Comparison of ENCODE assay signal across 16 mouse cellular contexts in the genomic region with DNA sequence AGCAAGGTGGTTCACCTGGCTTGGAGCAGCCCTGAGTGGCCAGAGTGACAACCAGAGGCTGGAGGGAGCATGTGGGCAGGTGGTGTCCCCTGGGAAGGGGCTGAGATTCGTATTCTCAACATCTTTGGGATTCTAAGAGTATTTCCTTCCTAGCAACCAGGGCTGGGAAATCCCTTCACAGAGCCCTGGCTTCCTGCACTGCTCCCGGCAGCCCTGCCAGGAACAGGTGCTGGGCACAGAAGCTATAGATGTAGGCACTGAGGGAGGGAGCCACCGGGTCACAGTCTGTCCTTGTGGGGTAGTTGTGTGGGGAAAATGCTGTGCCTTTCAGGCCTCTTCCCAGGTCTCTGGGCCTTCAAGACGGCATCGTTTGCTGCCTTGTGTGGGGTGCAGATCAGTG. TPM values are rescaled to one million over a fixed set of nuclear protein-coding genes. Genes with fewer than 3 reads are reported as not detected.
A peak's percentile ranks its signal among the peaks of the same experiment; 100 is the strongest.
DNase-seq lines count a peak whose midpoint lies in the region; ATAC-seq and TF ChIP-seq lines count a peak whose summit lies in the region.
"Had no signal": no experiment of that assay in that cellular context is flagged by ENCODE, and none has a peak within 500 bp of the region (broad histone marks: within the 10 kb centered on the region; RNA-seq: fewer than 3 reads in every experiment).

No protein-coding gene starts in this region.

- no peak for ATAC-seq in forebrain, postnatal 0 days
- ATAC-seq in forebrain, embryonic 15.5 days (replicated peaks), result no peak
- no peak for ATAC-seq in midbrain, embryonic 14.5 days (ENCODE audit: low FRiP score, low TSS enrichment)
- ATAC-seq in midbrain, embryonic 13.5 days, result no peak
- ATAC-seq in midbrain, postnatal 0 days (ENCODE audit: low FRiP score), result no peak
- ATAC-seq: inflammation-experienced regulatory T-cells, adult 6 months had no signal

- no peak for TF ChIP-seq CTCF in forebrain, postnatal 0 days (IDR thresholded peaks at IDR 0.05; ENCODE audit: low read depth)
- TF ChIP-seq CTCF in midbrain, postnatal 0 days (IDR thresholded peaks at IDR 0.05), result no peak

- H3K27ac ChIP-seq in forebrain, postnatal 0 days (ENCODE audit: low read depth, low read length), result no peak overlapping the region; the same call in 1 of the 2 replicates
- no peak overlapping the region for H3K27ac ChIP-seq in forebrain, embryonic 15.5 days (replicated peaks)
- H3K27ac ChIP-seq in midbrain, embryonic 14.5 days (replicated peaks; ENCODE audit: low read depth, low read length), result 0 out of 2 replicates have a peak overlapping the region, but pooled peaks have one; percentile 13
- no peak overlapping the region for H3K27ac ChIP-seq in midbrain, embryonic 13.5 days
- no peak overlapping the region for H3K27ac ChIP-seq in midbrain, postnatal 0 days (ENCODE audit: low read depth, low read length)
- H3K27ac ChIP-seq: kidney, postnatal 0 days; limb, embryonic 12.5 days had no signal

- H3K9me3 ChIP-seq in forebrain, postnatal 0 days (ENCODE audit: low read length), result no peaks in the 10 kb centered on the region
- H3K9me3 ChIP-seq in forebrain, embryonic 15.5 days, result no peaks in the 10 kb centered on the region
- H3K9me3 ChIP-seq in midbrain, embryonic 14.5 days (ENCODE audit: control insufficient read depth, low read length), result no peaks in the 10 kb centered on the region
- no peaks in the 10 kb centered on the region for H3K9me3 ChIP-seq in midbrain, embryonic 13.5 days
- no peaks in the 10 kb centered on the region for H3K9me3 ChIP-seq in midbrain, postnatal 0 days (ENCODE audit: low read length)
- H3K9me3 ChIP-seq: limb, embryonic 12.5 days had no signal

- H3K4me3 ChIP-seq in forebrain, postnatal 0 days (ENCODE audit: low read depth, low read length), result no peak overlapping the region
- H3K4me3 ChIP-seq in forebrain, embryonic 15.5 days, result no peak overlapping the region
- H3K4me3 ChIP-seq in midbrain, embryonic 14.5 days (replicated peaks; ENCODE audit: low read depth, low read length), result no peak overlapping the region
- H3K4me3 ChIP-seq in midbrain, embryonic 13.5 days (replicated peaks), result no peak overlapping the region
- H3K4me3 ChIP-seq in midbrain, postnatal 0 days (ENCODE audit: low read depth, low read length), result no peak overlapping the region
- H3K4me3 ChIP-seq: erythroblast, embryonic 14.5 days; limb, embryonic 12.5 days had no signal

- 0 out of 2 replicates have a peak overlapping the region, but pooled peaks have one; percentile 6 for H3K9ac ChIP-seq in forebrain, postnatal 0 days
- no peak overlapping the region for H3K9ac ChIP-seq in forebrain, embryonic 15.5 days (replicated peaks)
- H3K9ac ChIP-seq in midbrain, embryonic 14.5 days (replicated peaks; ENCODE audit: low read length), result no peak overlapping the region
- H3K9ac ChIP-seq in midbrain, embryonic 13.5 days (replicated peaks), result no peak overlapping the region
- H3K9ac ChIP-seq in midbrain, postnatal 0 days (replicated peaks; ENCODE audit: low read length, poor library complexity, severe bottlenecking), result peak overlapping the region; percentile 44; the same call in 1 of the 2 replicates
- H3K9ac ChIP-seq: limb, embryonic 12.5 days had no signal

- H3K36me3 ChIP-seq in forebrain, postnatal 0 days (ENCODE audit: insufficient read depth), result peaks cover 9% of the 10 kb centered on the region; the same call in 1 of the 2 replicates
- peaks cover 5% of the 10 kb centered on the region; the same call in 1 of the 2 replicates for H3K36me3 ChIP-seq in forebrain, embryonic 15.5 days
- H3K36me3 ChIP-seq in midbrain, embryonic 14.5 days (ENCODE audit: control insufficient read depth, insufficient read depth, low read length), result peaks cover 22% of the 10 kb centered on the region
- peaks cover 20% of the 10 kb centered on the region for H3K36me3 ChIP-seq in midbrain, embryonic 13.5 days
- peaks cover 10% of the 10 kb centered on the region; the same call in 1 of the 2 replicates for H3K36me3 ChIP-seq in midbrain, postnatal 0 days (ENCODE audit: insufficient read depth, low read length)

- H3K27me3 ChIP-seq in forebrain, postnatal 0 days (ENCODE audit: insufficient read depth, low read length), result no peaks in the 10 kb centered on the region
- H3K27me3 ChIP-seq in forebrain, embryonic 15.5 days, result no peaks in the 10 kb centered on the region
- no peaks in the 10 kb centered on the region for H3K27me3 ChIP-seq in midbrain, embryonic 14.5 days (ENCODE audit: control insufficient read depth, insufficient read depth, low read length)
- H3K27me3 ChIP-seq in midbrain, embryonic 13.5 days, result no peaks in the 10 kb centered on the region
- H3K27me3 ChIP-seq in midbrain, postnatal 0 days (ENCODE audit: insufficient read depth, low read length), result no peaks in the 10 kb centered on the region
- H3K27me3 ChIP-seq: limb, embryonic 12.5 days had no signal

- peaks cover 39% of the 10 kb centered on the region for H3K4me1 ChIP-seq in forebrain, postnatal 0 days (ENCODE audit: insufficient read depth)
- H3K4me1 ChIP-seq in forebrain, embryonic 15.5 days, result peaks cover 80% of the 10 kb centered on the region
- peaks cover 46% of the 10 kb centered on the region for H3K4me1 ChIP-seq in midbrain, embryonic 14.5 days (ENCODE audit: control insufficient read depth, insufficient read depth, low read length)
- peaks cover 94% of the 10 kb centered on the region for H3K4me1 ChIP-seq in midbrain, embryonic 13.5 days (replicated peaks)
- H3K4me1 ChIP-seq in midbrain, postnatal 0 days (ENCODE audit: insufficient read depth, low read length), result peaks cover 32% of the 10 kb centered on the region

- no peak overlapping the region for H3K4me2 ChIP-seq in forebrain, postnatal 0 days (ENCODE audit: low read depth)
- no peak overlapping the region for H3K4me2 ChIP-seq in forebrain, embryonic 15.5 days (replicated peaks)
- H3K4me2 ChIP-seq in midbrain, embryonic 14.5 days (ENCODE audit: low read length), result no peak overlapping the region
- no peak overlapping the region for H3K4me2 ChIP-seq in midbrain, embryonic 13.5 days (replicated peaks)
- no peak overlapping the region for H3K4me2 ChIP-seq in midbrain, postnatal 0 days (ENCODE audit: low read depth, low read length, poor library complexity, severe bottlenecking)
- H3K4me2 ChIP-seq: limb, embryonic 12.5 days had no signal

- 73% methylated on average over 5 of the region's 5 CpGs for WGBS in forebrain, postnatal 0 days
- 67% methylated on average over 5 of the region's 5 CpGs for WGBS in forebrain, embryonic 15.5 days
- 66% methylated on average over 5 of the region's 5 CpGs for WGBS in midbrain, embryonic 14.5 days
- 64% methylated on average over 5 of the region's 5 CpGs for WGBS in midbrain, embryonic 13.5 days
- WGBS in midbrain, postnatal 0 days, result 59% methylated on average over 5 of the region's 5 CpGs

- DNase-seq in forebrain, postnatal 0 days, result no peak
- no peak for DNase-seq in midbrain, embryonic 14.5 days
- DNase-seq in cerebellum, postnatal 14 days, result peak; percentile 51 to 70
- DNase-seq in midbrain, postnatal 0 days (ENCODE audit: low spot score), result no peak
- DNase-seq in embryo, embryonic 10 days (ENCODE audit: low spot score), result no peak
- DNase-seq in lung, postnatal 14 days, result no peak
- DNase-seq: adrenal gland, adult 2 months; retina, postnatal 1 day had no signal

RNA-seq across cellular contexts. Expression of gene Ralgds, which starts 7.7 kb away (rescaled TPM):
- 176 and 197 TPM in 2 replicates for total RNA-seq in forebrain, postnatal 0 days (2014; rRNA removed)
- polyA plus RNA-seq in forebrain, postnatal 0 days (2015; fragmentation: Nextera tagmentation; extraction: Ambion mirVana), result 65.3 and 76.8 TPM in 2 replicates
- 84.6 and 87.8 TPM in 2 replicates for polyA plus RNA-seq in forebrain, embryonic 15.5 days (2015; fragmentation: Nextera tagmentation; extraction: Ambion mirVana)
- 97.9 and 101 TPM in 2 replicates for polyA plus RNA-seq in midbrain, embryonic 14.5 days (2014; fragmentation: Nextera tagmentation; extraction: Ambion mirVana)
- 70.8 and 82.0 TPM in 2 replicates for polyA plus RNA-seq in midbrain, embryonic 13.5 days (2015; fragmentation: Nextera tagmentation; extraction: Ambion mirVana)
- 212 and 292 TPM in 2 replicates for total RNA-seq in midbrain, postnatal 0 days (2014; rRNA removed)
- polyA plus RNA-seq in midbrain, postnatal 0 days (2015; fragmentation: Nextera tagmentation; extraction: Ambion mirVana), result 82.1 and 84.6 TPM in 2 replicates

RNA-seq across cellular contexts. Expression of gene Gm10134, which starts 14.7 kb away (rescaled TPM):
- not detected in 2 replicates for total RNA-seq in forebrain, postnatal 0 days (2014; rRNA removed)
- 1.8 and 2.3 TPM in 2 replicates for polyA plus RNA-seq in forebrain, postnatal 0 days (2015; fragmentation: Nextera tagmentation; extraction: Ambion mirVana)
- 0.60 and 0.92 TPM in 2 replicates for polyA plus RNA-seq in forebrain, embryonic 15.5 days (2015; fragmentation: Nextera tagmentation; extraction: Ambion mirVana)
- polyA plus RNA-seq in midbrain, embryonic 14.5 days (2014; fragmentation: Nextera tagmentation; extraction: Ambion mirVana), result 1.8 TPM in 1 of 2 replicates, not detected in the other
- polyA plus RNA-seq in midbrain, embryonic 13.5 days (2015; fragmentation: Nextera tagmentation; extraction: Ambion mirVana), result 1.0 and 1.5 TPM in 2 replicates
- not detected in 2 replicates for total RNA-seq in midbrain, postnatal 0 days (2014; rRNA removed)
- 3.6 and 4.0 TPM in 2 replicates for polyA plus RNA-seq in midbrain, postnatal 0 days (2015; fragmentation: Nextera tagmentation; extraction: Ambion mirVana)
- total RNA-seq: layer of hippocampus, postnatal 14 days had no signal
- polyA plus RNA-seq: erythroblast, embryonic 14.5 days; inflammation-experienced regulatory T-cells, adult 6 months had no signal

RNA-seq across cellular contexts. Expression of gene Gbgt1, which starts 23.9 kb away (rescaled TPM):
- 1.5 and 4.9 TPM in 2 replicates for total RNA-seq in forebrain, postnatal 0 days (2014; rRNA removed)
- polyA plus RNA-seq in forebrain, postnatal 0 days (2015; fragmentation: Nextera tagmentation; extraction: Ambion mirVana), result 0.47 and 0.54 TPM in 2 replicates
- 0.50 and 0.68 TPM in 2 replicates for polyA plus RNA-seq in forebrain, embryonic 15.5 days (2015; fragmentation: Nextera tagmentation; extraction: Ambion mirVana)
- 1.3 TPM in 1 of 2 replicates, not detected in the other for polyA plus RNA-seq in midbrain, embryonic 14.5 days (2014; fragmentation: Nextera tagmentation; extraction: Ambion mirVana)
- 0.54 and 1.4 TPM in 2 replicates for polyA plus RNA-seq in midbrain, embryonic 13.5 days (2015; fragmentation: Nextera tagmentation; extraction: Ambion mirVana)
- 3.3 and 5.4 TPM in 2 replicates for total RNA-seq in midbrain, postnatal 0 days (2014; rRNA removed)
- polyA plus RNA-seq in midbrain, postnatal 0 days (2015; fragmentation: Nextera tagmentation; extraction: Ambion mirVana), result 0.75 and 0.81 TPM in 2 replicates
- polyA plus RNA-seq: erythroblast, embryonic 14.5 days; heart, postnatal 0 days; inflammation-experienced regulatory T-cells, adult 6 months had no signal

RNA-seq across cellular contexts. Expression of gene Cel, which starts 42.6 kb away (rescaled TPM):
- not detected in 2 replicates for total RNA-seq in forebrain, postnatal 0 days (2014; rRNA removed)
- polyA plus RNA-seq in forebrain, postnatal 0 days (2015; fragmentation: Nextera tagmentation; extraction: Ambion mirVana), result not detected in 2 replicates
- 0.10 TPM in 1 of 2 replicates, not detected in the other for polyA plus RNA-seq in forebrain, embryonic 15.5 days (2015; fragmentation: Nextera tagmentation; extraction: Ambion mirVana)
- not detected in 2 replicates for polyA plus RNA-seq in midbrain, embryonic 14.5 days (2014; fragmentation: Nextera tagmentation; extraction: Ambion mirVana)
- 0.07 and 0.13 TPM in 2 replicates for polyA plus RNA-seq in midbrain, embryonic 13.5 days (2015; fragmentation: Nextera tagmentation; extraction: Ambion mirVana)
- total RNA-seq in midbrain, postnatal 0 days (2014; rRNA removed), result not detected in 2 replicates
- polyA plus RNA-seq in midbrain, postnatal 0 days (2015; fragmentation: Nextera tagmentation; extraction: Ambion mirVana), result not detected in 2 replicates
- total RNA-seq: layer of hippocampus, postnatal 14 days had no signal
- polyA plus RNA-seq: adrenal gland, adult 2 months; erythroblast, embryonic 14.5 days; heart, postnatal 0 days; inflammation-experienced regulatory T-cells, adult 6 months; kidney, postnatal 0 days; limb, embryonic 12.5 days had no signal

RNA-seq across cellular contexts. Expression of gene Mrps2, which starts 52.7 kb away (rescaled TPM):
- 25.4 and 33.4 TPM in 2 replicates for total RNA-seq in forebrain, postnatal 0 days (2014; rRNA removed)
- polyA plus RNA-seq in forebrain, postnatal 0 days (2015; fragmentation: Nextera tagmentation; extraction: Ambion mirVana), result 39.8 and 42.6 TPM in 2 replicates
- polyA plus RNA-seq in forebrain, embryonic 15.5 days (2015; fragmentation: Nextera tagmentation; extraction: Ambion mirVana), result 49.5 and 49.6 TPM in 2 replicates
- polyA plus RNA-seq in midbrain, embryonic 14.5 days (2014; fragmentation: Nextera tagmentation; extraction: Ambion mirVana), result 47.0 and 51.2 TPM in 2 replicates
- 50.1 and 52.3 TPM in 2 replicates for polyA plus RNA-seq in midbrain, embryonic 13.5 days (2015; fragmentation: Nextera tagmentation; extraction: Ambion mirVana)
- 27.7 and 28.2 TPM in 2 replicates for total RNA-seq in midbrain, postnatal 0 days (2014; rRNA removed)
- 38.3 and 42.3 TPM in 2 replicates for polyA plus RNA-seq in midbrain, postnatal 0 days (2015; fragmentation: Nextera tagmentation; extraction: Ambion mirVana)

Comparison
In these comparisons a context has a peak if more than half of its experiments do, and no peak if none do; other contexts are left out.
1. H3K9ac ChIP-seq: peak in forebrain, postnatal 0 days (single experiment) and midbrain, postnatal 0 days (single experiment); none in forebrain, embryonic 15.5 days (single experiment), midbrain, embryonic 14.5 days (single experiment) and midbrain, embryonic 13.5 days (single experiment).
2. DNase-seq: peak in cerebellum, postnatal 14 days (2 of 2); none in forebrain, postnatal 0 days (single experiment), midbrain, embryonic 14.5 days (single experiment), midbrain, postnatal 0 days (single experiment), embryo, embryonic 10 days (single experiment) and lung, postnatal 14 days (single experiment).